Mouse (Mus musculus): ENCODE results near the gene Gm49355. TPM values are rescaled to one million over a fixed set of nuclear protein-coding genes. Genes with fewer than 3 reads are reported as not detected.

The Gm49355 gene
- polyA plus RNA-seq, 2 experiments, result 0.06 TPM; not detected in 1

DNA sequence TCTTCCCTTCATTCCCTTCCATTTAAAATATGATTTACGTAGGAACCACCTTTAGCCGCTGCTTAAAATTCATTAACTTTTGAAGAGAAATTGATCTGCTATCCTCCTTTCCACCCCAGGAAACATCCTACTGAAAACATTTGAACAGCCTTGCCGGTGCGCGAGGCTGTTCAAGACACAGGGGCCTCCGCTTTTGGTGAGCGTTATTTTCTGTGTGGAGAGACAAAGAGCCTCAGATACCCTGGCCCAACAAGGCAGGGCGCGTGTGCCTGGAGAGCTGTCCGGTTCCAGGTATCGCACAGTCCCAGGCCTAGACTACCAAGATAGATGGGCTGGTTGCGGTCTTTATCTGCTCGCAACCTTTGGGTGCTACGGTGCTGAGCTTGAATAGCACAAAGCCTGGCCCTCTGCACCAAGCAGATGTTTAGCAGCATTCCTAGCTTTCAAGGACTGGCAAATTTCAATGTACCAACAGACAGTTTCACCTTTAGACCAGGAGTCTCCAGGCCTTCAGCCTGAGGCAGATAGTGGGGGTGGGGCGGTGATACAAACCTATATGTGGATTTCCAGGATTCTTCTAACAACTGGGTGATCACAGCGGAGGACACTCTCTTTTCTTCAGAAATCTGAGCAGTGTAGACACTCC lies 66.6 kb downstream of the Gm49355 start:
- no peak overlapping the region for H3K9ac ChIP-seq (replicated peaks)
- H3K4me1 ChIP-seq (replicated peaks; ENCODE audit: control insufficient read depth in 2 of 2, insufficient read depth in 2 of 2, low read length in 1 of 2), result no peaks in the 10 kb centered on the region
- no peak for DNase-seq (ENCODE audit: low read depth in 3 of 3, low spot score in 3 of 3)
- no peak for ATAC-seq (ENCODE audit: insufficient read depth)
- H3K27me3 ChIP-seq (ENCODE audit: control insufficient read depth, insufficient read depth, low read length), result peaks cover 58% of the 10 kb centered on the region
- H3K4me2 ChIP-seq (ENCODE audit: low read depth), result no peak overlapping the region
- TF ChIP-seq CTCF (IDR thresholded peaks at IDR 0.05; ENCODE audit: low read depth), result no peak
- no peak for TF ChIP-seq EP300 (IDR thresholded peaks at IDR 0.05; ENCODE audit: low read depth)
- no peaks in the 10 kb centered on the region for H3K9me3 ChIP-seq (ENCODE audit: control insufficient read depth, low read length)
- no peaks in the 10 kb centered on the region for H3K36me3 ChIP-seq (replicated peaks; ENCODE audit: control insufficient read depth, insufficient read depth, low read depth)
- 9% methylated on average over 16 of the region's 16 CpGs for WGBS (ENCODE audit: insufficient replicate concordance)
- no peak overlapping the region for H3K4me3 ChIP-seq (ENCODE audit: insufficient read depth in 1 of 2, low read depth in 2 of 2, low read length in 2 of 2)
- no peak overlapping the region for H3K27ac ChIP-seq

Other genes with a start within 250 kb of the Gm49355 start
- gene 3830406C13Rik, start 197 bp downstream of the Gm49355 start, polyA plus RNA-seq (2012; rRNA removed), result 4.1 and 8.3 TPM in 2 replicates
- gene 3830406C13Rik, start 197 bp downstream of the Gm49355 start, polyA plus RNA-seq (2014; fragmentation: Nextera tagmentation; extraction: Ambion mirVana), result 19.1 and 19.5 TPM in 2 replicates
- 0.11 TPM in 1 of 2 replicates, not detected in the other for gene Fezf2, start 64.2 kb downstream of the Gm49355 start, polyA plus RNA-seq (2012; rRNA removed)
- not detected in 2 replicates for gene Fezf2, start 64.2 kb downstream of the Gm49355 start, polyA plus RNA-seq (2014; fragmentation: Nextera tagmentation; extraction: Ambion mirVana)